Mouse (Mus musculus) retina, postnatal 1 day (tissue): ENCODE data around the gene Lpcat1.

Experiments
- DNase-seq: peaks from one replicate; pipeline ENCODE4 v3.0.0-alpha.2; 2012

Lpcat1 gene

DNA sequence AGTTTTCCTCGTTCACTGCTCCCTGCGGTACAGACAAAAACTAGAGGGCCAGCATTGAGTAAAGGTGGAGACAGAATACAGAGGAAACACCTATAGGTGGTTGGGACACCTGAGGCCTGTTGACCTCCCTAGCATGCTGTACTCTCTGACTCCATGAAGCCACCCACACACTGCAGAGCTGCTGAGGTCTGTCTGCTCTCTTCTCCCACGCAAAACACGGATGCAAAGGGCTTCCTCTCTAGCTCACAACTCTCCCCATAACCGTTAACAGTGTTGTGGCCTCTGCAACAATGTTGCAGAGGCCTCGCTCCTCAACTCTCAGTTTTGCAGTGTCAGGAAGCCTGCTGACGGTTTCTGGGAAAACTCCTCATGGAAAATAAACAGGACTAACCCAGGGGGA is 15.5 kb downstream of the Lpcat1 start:
- DNase-seq = no peak

DNA sequence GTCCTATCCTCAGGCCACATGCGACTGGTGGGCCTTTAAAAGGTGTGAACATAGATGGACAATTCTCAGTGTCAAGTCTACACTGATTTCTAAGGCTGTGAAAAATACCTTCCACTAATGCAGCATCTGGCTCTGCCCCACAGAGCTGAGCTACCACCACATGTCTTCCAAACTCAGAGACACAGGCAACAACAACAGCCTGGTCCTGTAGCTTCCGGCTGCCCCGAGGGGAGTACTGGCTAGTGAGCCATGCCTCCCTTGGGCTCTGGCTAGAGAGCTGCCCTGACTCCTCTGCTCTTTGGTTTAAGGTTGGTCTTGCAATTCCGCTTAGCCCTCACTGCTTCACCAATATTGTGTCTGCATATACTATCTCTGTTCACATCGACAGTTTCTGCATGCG is 16.3 kb downstream of the Lpcat1 start:
- no peak for DNase-seq

DNA sequence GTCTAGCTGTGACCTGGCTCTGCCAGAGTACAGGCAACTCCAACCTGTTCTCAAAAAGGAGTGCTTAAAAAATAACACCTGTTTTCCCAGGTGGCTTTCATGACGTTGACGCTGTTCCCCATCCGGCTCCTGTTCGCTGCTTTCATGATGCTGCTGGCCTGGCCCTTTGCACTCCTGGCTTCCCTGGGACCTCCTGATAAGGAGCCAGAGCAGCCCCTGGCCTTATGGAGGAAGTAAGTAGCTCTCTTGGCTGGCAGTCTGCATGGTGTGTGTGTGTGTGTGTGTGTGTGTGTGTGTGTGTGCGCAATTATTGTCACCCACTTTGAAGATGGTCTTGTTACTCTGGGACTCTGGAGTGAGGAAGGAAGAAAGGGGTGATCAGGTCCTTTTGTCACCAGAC is 17.2 kb downstream of the Lpcat1 start:
- no peak for DNase-seq

DNA sequence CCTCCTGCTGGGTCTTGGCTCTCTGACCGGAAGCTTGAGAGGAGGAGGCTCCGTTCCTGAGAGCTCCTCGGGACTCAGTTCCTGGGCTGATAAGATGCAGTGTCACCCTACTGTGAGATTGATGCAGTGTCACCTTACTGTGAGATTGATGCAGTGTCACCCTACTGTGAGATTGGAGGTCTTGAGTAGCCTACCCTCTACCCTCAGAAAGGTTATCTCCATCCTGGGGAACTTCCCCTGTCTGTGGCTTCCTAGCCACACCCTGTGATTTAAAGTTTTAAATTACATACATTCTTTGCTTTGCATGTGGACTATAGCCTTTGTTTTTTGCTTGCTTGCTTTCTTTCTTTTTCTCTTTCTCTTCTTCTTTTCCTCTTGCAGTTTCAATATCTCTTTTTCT is 21.1 kb downstream of the Lpcat1 start:
- no peak for DNase-seq

DNA sequence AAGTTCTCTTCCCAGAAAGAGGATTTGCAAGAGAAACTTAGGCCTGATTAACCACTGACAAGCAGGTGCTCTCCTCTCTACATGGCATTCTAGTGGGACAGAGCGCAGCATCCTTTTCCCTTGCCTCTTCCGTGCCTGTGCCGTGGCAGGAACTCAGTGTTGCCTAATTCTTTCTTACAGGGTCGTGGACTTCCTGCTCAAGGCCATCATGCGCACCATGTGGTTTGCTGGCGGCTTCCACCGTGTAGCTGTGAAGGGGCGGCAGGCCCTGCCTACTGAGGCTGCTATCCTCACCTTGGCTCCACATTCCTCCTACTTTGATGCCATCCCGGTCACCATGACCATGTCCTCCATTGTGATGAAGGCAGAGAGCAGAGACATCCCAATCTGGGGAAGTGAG is 21.7 kb downstream of the Lpcat1 start:
- no peak for DNase-seq

DNA sequence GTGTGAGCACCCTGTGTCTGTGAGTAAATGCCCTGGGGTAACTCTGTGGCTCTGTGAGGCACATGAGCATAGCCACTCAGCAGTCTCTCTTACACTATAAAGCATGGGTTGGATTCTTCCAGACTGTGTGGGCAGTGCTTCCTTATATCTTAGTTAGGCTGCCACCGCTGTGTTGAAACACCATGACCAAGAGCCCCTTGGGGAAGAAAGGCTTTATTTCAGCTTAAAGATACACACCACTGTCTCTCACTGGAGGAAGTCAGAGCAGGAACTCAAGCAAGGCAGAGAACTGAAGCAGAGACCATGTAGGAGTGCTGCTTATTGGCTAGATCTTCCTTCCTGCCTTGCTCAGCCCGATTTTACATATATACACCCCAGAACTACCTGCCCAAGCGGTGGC is 23.0 kb downstream of the Lpcat1 start:
- DNase-seq = no peak

DNA sequence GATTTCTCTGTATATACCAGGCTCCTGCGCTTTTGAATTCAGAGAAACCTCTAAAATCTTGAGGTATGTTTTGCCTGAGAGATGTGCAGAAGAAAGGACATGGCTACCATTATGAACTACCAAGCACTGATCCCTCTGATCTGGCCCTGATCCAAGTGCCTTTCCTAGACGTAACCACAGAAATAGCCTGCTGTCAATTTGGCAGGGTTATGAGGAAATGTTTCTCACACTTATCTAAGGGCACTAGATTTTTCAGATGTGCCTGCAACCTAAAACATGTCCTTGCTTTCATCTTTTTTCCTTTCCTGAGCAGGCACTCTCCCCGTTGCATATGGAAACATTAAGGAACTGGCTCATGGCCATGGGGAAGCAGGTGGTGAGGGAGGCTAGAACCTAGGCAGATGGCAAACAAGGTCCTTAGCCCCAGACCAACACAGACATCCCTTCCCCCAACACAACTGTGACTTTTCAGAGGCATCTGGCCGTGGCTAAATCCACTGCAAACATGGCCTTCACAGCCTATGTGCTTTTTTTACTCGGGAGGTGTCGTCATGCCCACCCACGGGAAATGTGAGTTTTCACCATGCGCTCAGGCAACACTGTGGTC is 23.7 kb downstream of the Lpcat1 start:
- DNase-seq = peak; percentile 67

DNA sequence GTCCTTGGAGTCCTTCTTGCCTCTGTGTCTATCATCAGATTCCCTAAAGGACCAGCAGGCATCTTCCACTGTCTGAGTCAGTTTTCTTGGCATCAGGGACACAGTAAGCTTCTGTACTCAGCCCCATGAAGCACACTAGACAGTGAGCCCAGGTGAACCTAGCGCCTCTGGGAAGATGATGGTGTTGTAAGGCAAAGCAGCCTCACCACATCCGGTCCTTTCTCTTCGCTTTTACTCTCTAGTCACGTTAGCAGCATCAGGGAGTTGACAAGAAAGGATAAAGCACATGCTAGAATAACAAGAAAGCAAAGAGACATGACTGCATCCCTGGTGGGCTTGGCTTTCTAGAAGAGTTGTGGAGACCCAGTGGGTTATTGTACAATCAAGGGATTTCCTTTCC is 26.2 kb downstream of the Lpcat1 start:
- no peak for DNase-seq

DNA sequence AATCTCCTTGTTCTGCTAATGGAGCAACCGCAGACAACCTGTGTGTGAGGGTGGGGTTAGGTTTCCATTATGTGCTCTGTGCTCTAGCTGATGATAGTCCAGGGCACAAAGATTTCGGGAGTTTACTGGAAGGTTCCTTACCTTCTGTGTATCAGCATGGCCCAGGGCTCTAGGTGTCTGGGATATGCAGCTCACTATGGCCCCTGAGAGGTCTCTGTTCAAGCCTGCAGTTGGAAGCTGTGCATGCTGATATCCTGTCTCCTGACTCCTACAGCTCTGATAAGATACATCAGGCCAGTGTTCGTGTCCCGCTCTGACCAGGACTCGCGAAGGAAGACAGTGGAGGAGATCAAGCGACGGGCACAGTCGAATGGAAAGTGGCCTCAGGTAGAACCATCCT is 27.5 kb downstream of the Lpcat1 start:
- no peak for DNase-seq

DNA sequence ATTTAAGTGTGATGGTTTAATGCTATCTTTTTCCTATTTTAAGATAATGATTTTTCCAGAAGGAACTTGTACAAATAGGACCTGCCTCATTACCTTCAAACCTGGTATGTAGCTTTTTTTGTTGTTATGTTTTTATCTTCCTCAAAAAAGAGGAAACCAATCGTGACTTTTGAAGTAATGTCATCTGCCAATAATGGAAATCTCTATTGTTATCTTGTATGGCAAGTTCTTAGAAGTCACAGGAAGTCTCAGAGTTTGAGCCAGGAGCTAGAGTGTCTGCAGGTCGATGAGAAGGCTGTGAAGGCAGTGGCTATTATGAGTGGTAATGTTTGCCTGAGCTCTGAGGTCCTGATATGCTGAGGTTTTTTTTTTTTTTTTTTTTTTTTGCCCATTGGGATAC is 29.1 kb downstream of the Lpcat1 start:
- DNase-seq = no peak

DNA sequence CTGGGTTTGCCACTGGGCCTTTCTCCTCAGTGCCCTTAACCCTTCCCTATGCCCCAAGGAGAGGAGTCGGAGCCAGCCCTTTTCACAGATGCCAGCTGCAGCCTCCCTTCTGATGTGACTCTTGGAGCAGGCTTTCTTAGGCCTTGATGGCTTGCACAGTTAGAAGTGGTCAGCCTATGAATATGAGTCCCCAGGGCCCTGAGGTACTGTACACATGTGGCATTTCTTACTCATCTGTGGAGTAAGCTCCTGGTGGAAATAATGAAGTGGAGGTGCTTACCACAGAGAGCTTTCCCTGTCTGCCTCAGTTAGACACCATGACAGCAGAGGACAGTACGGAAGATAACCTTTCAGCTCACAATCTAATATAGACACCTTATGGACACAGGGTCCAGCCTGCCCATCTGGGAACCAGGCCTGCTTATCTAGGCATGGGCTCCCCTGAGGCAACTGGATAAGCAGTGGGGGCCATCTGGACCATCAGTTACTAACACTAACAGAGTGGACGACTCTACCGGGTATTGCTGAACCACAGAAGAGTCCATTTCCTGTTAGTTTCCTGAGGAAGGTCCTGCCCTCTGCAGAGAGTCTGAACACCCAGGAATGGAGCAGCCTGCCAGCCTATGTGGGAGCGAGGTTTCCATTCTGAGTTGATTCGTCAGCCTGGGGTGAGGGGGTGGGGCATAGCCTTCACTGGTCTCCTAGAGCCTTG is 33.1 kb downstream of the Lpcat1 start:
- no peak for DNase-seq

DNA sequence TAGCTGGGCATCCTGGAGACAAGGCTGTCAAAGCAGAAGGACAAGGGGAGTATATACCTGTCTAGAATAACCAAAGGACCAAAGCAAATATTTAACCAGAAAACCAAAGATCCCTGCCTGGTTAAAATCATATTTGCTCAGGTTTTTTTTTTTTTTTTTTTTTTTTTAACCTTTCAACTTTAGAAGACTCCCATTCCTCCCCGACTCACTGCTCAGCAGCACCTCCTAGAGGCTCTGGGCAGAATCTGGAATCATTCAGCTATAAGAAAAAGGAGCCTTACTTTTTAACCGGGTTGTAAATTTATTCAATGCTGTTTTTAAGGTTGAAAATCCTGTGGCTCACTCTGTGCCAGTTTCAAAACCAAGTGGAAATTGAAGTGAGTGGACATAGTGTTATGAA is 35.7 kb downstream of the Lpcat1 start:
- DNase-seq = peak; percentile 32

DNA sequence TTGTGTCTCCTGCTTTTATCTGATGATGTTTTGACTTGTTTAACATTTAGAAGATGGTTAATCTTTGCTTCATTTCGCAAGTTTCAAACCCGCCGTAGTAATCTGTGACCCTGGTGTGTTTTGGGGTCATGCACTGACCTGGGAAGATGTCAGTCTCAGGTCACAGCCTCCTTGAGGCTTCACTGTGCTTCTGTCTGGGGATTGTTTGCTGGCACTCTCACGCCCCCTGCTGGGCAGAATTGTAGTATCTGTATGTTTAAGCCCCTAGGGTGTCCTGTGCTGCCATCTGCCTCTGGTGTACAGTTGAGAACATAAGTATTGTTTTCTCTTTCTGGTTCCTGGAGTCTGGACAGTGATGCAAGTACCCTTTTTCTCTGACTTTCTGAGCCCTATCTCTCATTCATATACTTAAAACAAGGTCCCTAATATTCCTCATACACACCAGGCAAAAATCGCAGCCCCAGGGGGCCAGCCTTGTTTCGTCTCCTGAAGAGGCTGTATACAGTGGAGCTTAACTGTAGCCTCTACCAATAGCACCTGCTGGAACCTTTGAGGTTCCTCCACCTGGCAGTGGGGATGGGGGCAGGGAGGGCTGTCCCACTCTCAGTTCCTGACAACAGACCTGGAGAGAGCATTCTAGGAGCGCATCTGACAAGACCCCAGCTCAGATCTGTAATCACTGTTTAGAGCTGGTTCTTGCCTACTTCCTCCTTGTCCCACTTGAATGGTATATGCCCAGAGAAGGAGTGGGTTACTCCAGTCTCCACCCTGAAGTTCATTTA is 38.9 kb downstream of the Lpcat1 start:
- peak; percentile 84 for DNase-seq

DNA sequence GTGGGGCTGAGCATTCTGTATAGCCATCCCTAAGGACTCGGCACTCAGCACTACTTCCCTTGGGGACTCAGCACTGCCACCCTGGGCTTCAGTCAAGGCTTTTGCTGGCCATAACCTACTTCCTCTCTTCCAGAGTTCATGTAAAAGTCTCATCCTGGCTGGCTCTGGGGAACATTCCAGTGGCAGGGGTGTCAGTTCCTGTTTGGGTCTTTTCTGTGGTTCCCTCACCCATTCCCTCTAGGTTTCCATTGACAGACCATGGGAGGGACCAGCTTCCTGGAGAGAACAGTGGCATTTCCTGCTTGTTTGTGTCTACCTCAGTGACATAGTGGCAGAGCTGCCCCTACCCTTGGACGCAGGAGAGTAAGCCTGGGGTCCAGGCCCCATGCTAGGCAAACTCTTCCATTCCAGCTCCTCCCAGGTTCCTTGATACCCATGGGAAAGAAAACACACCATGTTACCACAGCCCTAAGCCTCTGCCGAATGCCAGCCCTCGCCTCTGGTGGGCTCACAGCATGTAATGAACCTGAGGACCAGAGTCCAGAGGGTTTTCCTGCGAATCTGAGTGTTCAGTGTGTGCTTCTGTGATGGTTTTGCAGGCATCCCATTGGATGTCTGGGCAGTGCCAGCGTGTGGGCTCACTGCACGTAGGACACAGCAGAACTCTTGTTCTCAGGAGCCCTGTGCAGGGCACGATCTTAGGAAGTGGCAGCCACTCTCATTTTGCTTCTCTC is 42.0 kb downstream of the Lpcat1 start:
- DNase-seq = no peak

DNA sequence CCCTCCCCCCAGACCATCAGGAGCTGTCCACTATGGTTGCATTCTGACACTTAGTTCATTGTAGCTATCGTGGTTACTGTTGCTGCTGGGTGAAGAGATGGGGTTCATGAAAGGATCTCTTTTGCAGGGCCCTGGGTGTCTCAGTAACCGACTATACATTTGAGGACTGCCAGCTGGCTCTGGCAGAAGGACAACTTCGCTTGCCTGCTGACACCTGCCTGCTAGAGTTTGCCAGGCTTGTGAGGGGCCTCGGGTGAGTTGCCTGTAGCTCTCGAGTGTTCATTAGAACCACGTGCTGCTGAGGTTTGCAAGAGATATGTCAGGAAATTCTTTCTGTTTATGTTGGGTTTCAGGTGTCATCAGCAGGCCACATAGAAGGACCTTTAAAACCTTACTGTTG is 42.9 kb downstream of the Lpcat1 start:
- DNase-seq = no peak

DNA sequence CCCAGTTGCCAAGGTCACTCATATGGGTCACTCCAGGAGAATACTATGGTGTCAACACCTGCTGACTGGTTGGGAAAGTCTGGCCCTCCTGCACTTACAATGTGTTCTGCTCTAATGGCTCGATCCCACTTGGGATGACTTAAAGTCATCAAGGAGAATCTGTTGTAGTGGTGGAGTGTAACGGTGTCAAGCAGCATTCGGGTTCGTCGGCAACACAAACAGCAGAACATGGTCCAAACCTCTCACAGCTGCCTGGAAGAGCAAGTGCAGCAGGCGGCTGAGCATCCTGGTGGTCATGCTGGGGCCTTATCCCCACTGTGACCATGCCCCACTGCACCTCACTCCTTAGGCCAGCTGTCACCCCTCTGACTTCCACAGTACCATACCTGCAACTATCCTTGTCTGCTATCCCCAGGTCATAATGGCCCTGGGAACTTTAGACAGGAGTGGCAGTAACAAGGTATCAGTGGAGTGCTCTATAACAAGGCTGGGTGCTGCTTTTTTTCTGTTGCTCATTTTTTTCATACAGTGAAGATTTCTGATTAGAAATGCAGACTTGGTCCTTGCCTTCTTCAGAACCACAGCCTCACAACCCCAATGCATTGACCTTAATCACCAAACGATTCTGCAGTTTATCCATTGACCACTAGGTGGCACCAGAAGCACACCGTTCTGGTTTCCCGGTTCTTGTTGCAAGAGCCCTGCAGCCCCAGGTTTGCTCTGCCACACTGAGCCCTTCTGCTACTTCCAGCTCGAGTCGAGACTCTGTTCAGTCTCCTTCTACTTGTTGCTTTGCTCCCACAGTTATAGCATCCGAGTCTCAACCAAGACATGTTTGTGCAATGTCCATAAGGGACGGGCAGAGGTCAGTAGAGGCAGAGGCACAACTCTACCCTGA is 46.0 kb downstream of the Lpcat1 start:
- peak; percentile 85 for DNase-seq

DNA sequence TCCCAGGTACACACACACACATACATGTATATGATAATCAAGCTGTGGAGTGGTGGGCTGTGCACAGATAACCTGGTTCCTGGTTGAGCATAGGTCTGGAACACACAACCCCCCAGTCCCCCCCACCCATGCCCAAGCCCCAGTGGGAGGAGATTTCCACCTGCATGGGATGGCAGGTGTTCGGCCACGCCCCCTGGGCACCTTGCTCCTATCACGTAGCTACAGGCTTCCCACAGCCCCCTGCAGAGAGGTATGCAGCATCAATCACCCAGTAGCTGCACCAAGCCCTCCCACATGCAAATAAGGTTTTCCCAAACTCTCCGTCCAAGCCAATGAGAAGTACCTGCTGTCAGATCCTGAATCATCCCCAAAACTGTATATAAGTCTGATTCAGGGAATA is 49.9 kb downstream of the Lpcat1 start:
- no peak for DNase-seq

DNA sequence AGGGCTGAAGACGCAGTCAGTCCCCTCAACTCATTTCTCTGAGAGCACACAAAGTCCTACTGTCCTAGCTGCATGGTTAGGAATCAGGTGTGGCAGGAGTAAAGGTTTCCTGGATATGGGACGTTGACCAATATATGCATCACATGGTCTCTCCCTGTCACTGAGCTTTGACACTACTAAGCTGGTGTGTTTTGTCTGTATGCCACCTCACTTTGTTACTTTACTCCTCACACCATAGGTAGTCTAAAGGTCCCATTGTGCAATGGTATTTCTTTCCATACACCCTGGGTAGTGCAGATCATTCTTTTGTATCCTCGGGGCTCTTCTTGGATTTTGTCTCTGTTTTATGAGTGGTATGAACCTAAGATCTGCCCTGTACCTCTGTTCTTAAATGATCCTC is 66.7 kb downstream of the Lpcat1 start:
- no peak for DNase-seq

DNA sequence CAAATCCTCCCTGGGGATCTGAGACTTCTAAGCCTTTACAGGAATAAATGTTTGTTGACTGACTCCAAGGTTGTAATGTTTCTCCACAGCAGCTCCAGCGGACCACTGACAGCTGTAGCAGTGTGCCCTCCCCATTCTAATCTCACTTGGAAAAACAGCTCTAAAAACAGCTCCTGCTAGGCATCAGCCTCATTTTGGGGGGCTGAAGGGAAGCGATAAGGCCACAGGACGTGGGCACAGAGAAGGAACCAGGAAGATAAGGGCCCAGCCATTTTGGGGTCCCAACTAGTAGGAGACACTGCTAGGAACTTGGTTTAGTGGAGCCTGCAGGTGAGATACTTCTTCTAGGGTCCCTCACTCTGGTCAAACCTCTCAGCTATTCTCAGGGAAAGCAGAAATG is 68.3 kb downstream of the Lpcat1 start:
- no peak for DNase-seq

DNA sequence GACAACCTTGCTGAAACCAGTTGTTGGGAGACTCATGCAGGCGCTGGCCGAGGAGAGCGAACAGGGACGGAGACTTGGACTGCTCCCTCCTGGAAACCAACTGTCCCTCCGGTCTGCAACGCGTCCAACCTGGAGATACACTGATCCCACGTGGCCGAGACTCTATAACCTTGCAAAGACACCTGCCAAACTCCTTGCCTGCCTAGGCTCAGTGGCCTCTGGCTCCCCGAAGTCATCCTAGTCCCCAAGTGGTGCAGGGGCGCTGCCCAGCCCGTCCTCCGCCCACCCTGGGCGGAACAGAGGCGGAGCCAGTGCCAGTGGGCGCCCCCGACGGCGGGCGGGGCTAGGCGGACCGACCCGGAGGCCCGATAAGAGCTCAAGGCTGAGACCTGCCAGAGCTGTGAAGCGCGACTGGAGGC is 69.4 kb downstream of the Lpcat1 start, which contains the start of gene Slc6a3:
Gene Slc6a3, plus strand, starts transcription at position 345 of the 419 bp plus-strand sequence.
- DNase-seq = peak; percentile 61

DNA sequence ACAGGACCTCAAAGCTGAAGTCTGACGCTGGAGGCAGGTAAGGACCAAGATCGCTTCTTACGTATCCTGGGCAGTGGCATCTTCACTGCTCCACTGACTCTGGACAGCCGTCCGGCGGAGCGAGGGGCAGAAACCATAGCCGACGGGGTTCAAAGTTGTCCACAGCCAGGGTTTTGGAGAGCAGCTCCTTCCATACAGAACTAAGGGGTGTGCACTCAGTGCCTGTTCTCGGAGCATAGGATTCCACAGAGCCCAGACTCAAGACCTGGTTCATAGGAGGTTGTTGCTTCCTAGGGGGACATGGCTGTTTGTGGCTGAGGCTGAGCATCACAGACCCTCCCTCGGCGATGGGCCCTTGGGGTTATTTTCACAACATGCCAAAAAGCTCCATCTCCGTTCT is 69.8 kb downstream of the Lpcat1 start:
- no peak for DNase-seq

DNA sequence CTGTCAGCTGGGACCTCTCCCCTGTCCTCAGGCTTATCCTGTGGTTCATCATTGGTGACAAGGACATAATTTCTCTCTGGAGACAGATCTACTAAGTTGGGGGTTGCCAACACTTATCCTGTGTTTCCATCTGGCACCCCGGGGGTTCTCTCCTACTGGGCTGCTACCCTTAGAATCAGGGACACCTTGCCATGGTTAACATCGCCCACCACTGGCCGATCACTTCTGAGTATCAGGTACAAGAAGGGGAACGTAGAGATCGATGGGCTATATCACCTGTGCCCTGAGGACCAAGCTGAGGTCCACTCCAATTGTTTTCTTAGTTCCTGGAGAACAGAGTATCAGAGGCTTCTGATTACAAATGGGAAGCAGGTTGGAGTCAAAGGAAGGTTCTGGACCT is 97.2 kb downstream of the Lpcat1 start:
- DNase-seq = no peak
